Mouse (Mus musculus): ENCODE measurements at regions not wholly inside any gene's neighbourhood (a gene's known extent, or its start where the extent isn't known, plus 50 kb on each side); places are given as distances from the start of the nearest gene placed in this dataset.
"Not testable (repeated sequence)": the region's sequence is repeated elsewhere in the genome, so short reads cannot be mapped to it uniquely, and the experiment has no call there.

GRCm38 (mm10) chr11:7829770-7830169 is 616.0 kb upstream of the Igfbp3 start:
- no peak for TF ChIP-seq POLR2A (IDR thresholded peaks at IDR 0.05; ENCODE audit: extremely low read depth, insufficient read depth, low read length)
- TF ChIP-seq CTCF (IDR thresholded peaks at IDR 0.05; ENCODE audit: extremely low read depth, insufficient read depth, low read length): no peak
- Histone ChIP-seq H3K27ac (ENCODE audit: insufficient read depth, low read length) (no peak overlapping the region), H3K4me3 (ENCODE audit: insufficient read depth, low read length) (no peak overlapping the region), H3K4me1 (ENCODE audit: control insufficient read depth, insufficient read depth, low read length) (no peaks in the 10 kb centered on the region; the same call in 1 of the 2 replicates)

- Histone ChIP-seq H3K4me1 (ENCODE audit: control insufficient read depth, insufficient read depth, low read length) (no peaks in the 10 kb centered on the region; the same call in 1 of the 2 replicates), H3K4me3 (ENCODE audit: insufficient read depth, low read length) (no peak overlapping the region), H3K27ac (ENCODE audit: insufficient read depth, low read length) (no peak overlapping the region)
- TF ChIP-seq POLR2A (IDR thresholded peaks at IDR 0.05; ENCODE audit: extremely low read depth, insufficient read depth, low read length): no peak
- no peak for TF ChIP-seq CTCF (IDR thresholded peaks at IDR 0.05; ENCODE audit: extremely low read depth, insufficient read depth, low read length)
Observed at GRCm38 (mm10) chr11:7828001-7828400, 614.3 kb upstream of the Igfbp3 start.

GRCm38 (mm10) chr11:7827402-7827801 is 613.7 kb upstream of the Igfbp3 start:
- Histone ChIP-seq H3K4me3 (ENCODE audit: insufficient read depth, low read length) (no peak overlapping the region), H3K4me1 (ENCODE audit: control insufficient read depth, insufficient read depth, low read length) (no peaks in the 10 kb centered on the region; the same call in 1 of the 2 replicates), H3K27ac (ENCODE audit: insufficient read depth, low read length) (no peak overlapping the region)
- no peak for TF ChIP-seq CTCF (IDR thresholded peaks at IDR 0.05; ENCODE audit: extremely low read depth, insufficient read depth, low read length)
- TF ChIP-seq POLR2A (IDR thresholded peaks at IDR 0.05; ENCODE audit: extremely low read depth, insufficient read depth, low read length): no peak

GRCm38 (mm10) chr11:7815750-7816149 is 602.0 kb upstream of the Igfbp3 start:
- TF ChIP-seq POLR2A (IDR thresholded peaks at IDR 0.05; ENCODE audit: extremely low read depth, insufficient read depth, low read length): no peak
- no peak for TF ChIP-seq CTCF (IDR thresholded peaks at IDR 0.05; ENCODE audit: extremely low read depth, insufficient read depth, low read length)
- Histone ChIP-seq H3K27ac (ENCODE audit: insufficient read depth, low read length) (no peak overlapping the region), H3K4me1 (ENCODE audit: control insufficient read depth, insufficient read depth, low read length) (no peaks in the 10 kb centered on the region), H3K4me3 (ENCODE audit: insufficient read depth, low read length) (no peak overlapping the region)

GRCm38 (mm10) chr11:7814556-7814955 is 600.8 kb upstream of the Igfbp3 start:
- Histone ChIP-seq H3K4me1 (ENCODE audit: control insufficient read depth, insufficient read depth, low read length) (no peaks in the 10 kb centered on the region), H3K27ac (ENCODE audit: insufficient read depth, low read length) (no peak overlapping the region), H3K4me3 (ENCODE audit: insufficient read depth, low read length) (no peak overlapping the region)
- TF ChIP-seq CTCF (IDR thresholded peaks at IDR 0.05; ENCODE audit: extremely low read depth, insufficient read depth, low read length) (no peak), POLR2A (IDR thresholded peaks at IDR 0.05; ENCODE audit: extremely low read depth, insufficient read depth, low read length) (no peak)

- Histone ChIP-seq H3K4me3 (ENCODE audit: insufficient read depth, low read length) (no peak overlapping the region), H3K4me1 (ENCODE audit: control insufficient read depth, insufficient read depth, low read length) (no peaks in the 10 kb centered on the region), H3K27ac (ENCODE audit: insufficient read depth, low read length) (no peak overlapping the region)
- TF ChIP-seq CTCF (IDR thresholded peaks at IDR 0.05; ENCODE audit: extremely low read depth, insufficient read depth, low read length) (no peak), POLR2A (IDR thresholded peaks at IDR 0.05; ENCODE audit: extremely low read depth, insufficient read depth, low read length) (no peak)
Observed at GRCm38 (mm10) chr11:7812436-7812835, 598.7 kb upstream of the Igfbp3 start.

- TF ChIP-seq CTCF (IDR thresholded peaks at IDR 0.05; ENCODE audit: extremely low read depth, insufficient read depth, low read length) (no peak), POLR2A (IDR thresholded peaks at IDR 0.05; ENCODE audit: extremely low read depth, insufficient read depth, low read length) (no peak)
- H3K4me1 ChIP-seq (ENCODE audit: control insufficient read depth, insufficient read depth, low read length): no peaks in the 10 kb centered on the region
- no peak overlapping the region for H3K27ac ChIP-seq (ENCODE audit: insufficient read depth, low read length)
- no peak overlapping the region for H3K4me3 ChIP-seq (ENCODE audit: insufficient read depth, low read length)
Observed at GRCm38 (mm10) chr11:7809741-7810140, 596.0 kb upstream of the Igfbp3 start.

GRCm38 (mm10) chr11:7796373-7796772 is 582.6 kb upstream of the Igfbp3 start:
- no peak overlapping the region for H3K4me3 ChIP-seq (ENCODE audit: insufficient read depth, low read length)

GRCm38 (mm10) chr11:7794206-7794605 is 580.5 kb upstream of the Igfbp3 start:
- no peak overlapping the region for H3K27ac ChIP-seq (ENCODE audit: insufficient read depth, low read length)
- no peak overlapping the region for H3K4me3 ChIP-seq (ENCODE audit: insufficient read depth, low read length)
- no peaks in the 10 kb centered on the region for H3K4me1 ChIP-seq (ENCODE audit: control insufficient read depth, insufficient read depth, low read length)
- TF ChIP-seq CTCF (IDR thresholded peaks at IDR 0.05; ENCODE audit: extremely low read depth, insufficient read depth, low read length): no peak
- no peak for TF ChIP-seq POLR2A (IDR thresholded peaks at IDR 0.05; ENCODE audit: extremely low read depth, insufficient read depth, low read length)

More at GRCm38 (mm10) chr11:7796373-7796772, 582.6 kb upstream of the Igfbp3 start:
- TF ChIP-seq POLR2A (IDR thresholded peaks at IDR 0.05; ENCODE audit: extremely low read depth, insufficient read depth, low read length): no peak
- no peak for TF ChIP-seq CTCF (IDR thresholded peaks at IDR 0.05; ENCODE audit: extremely low read depth, insufficient read depth, low read length)
- Histone ChIP-seq H3K27ac (ENCODE audit: insufficient read depth, low read length) (no peak overlapping the region), H3K4me1 (ENCODE audit: control insufficient read depth, insufficient read depth, low read length) (no peaks in the 10 kb centered on the region)

- TF ChIP-seq CTCF (IDR thresholded peaks at IDR 0.05; ENCODE audit: extremely low read depth, insufficient read depth, low read length) (no peak), POLR2A (IDR thresholded peaks at IDR 0.05; ENCODE audit: extremely low read depth, insufficient read depth, low read length) (no peak)
- no peak overlapping the region for H3K27ac ChIP-seq (ENCODE audit: insufficient read depth, low read length)
- H3K4me1 ChIP-seq (ENCODE audit: control insufficient read depth, insufficient read depth, low read length): no peaks in the 10 kb centered on the region
- no peak overlapping the region for H3K4me3 ChIP-seq (ENCODE audit: insufficient read depth, low read length)
Observed at GRCm38 (mm10) chr11:7780476-7781112, 566.9 kb upstream of the Igfbp3 start.

GRCm38 (mm10) chr11:7775361-7775760 is 561.6 kb upstream of the Igfbp3 start:
- H3K27ac ChIP-seq (ENCODE audit: insufficient read depth, low read length); H3K4me3 ChIP-seq (ENCODE audit: insufficient read depth, low read length); H3K4me1 ChIP-seq (ENCODE audit: control insufficient read depth, insufficient read depth, low read length): not testable (repeated sequence)
